Mouse (Mus musculus): ENCODE measurements around the gene Gm8922. TPM values are rescaled to one million over a fixed set of nuclear protein-coding genes. Genes with fewer than 3 reads are reported as not detected.
"Not testable (repeated sequence)": the region's sequence is repeated elsewhere in the genome, so short reads cannot be mapped to it uniquely, and the experiment has no call there.

Gm8922 gene
- polyA plus RNA-seq (2015; fragmentation: Nextera tagmentation; extraction: Ambion mirVana): not detected in 2 replicates

DNA sequence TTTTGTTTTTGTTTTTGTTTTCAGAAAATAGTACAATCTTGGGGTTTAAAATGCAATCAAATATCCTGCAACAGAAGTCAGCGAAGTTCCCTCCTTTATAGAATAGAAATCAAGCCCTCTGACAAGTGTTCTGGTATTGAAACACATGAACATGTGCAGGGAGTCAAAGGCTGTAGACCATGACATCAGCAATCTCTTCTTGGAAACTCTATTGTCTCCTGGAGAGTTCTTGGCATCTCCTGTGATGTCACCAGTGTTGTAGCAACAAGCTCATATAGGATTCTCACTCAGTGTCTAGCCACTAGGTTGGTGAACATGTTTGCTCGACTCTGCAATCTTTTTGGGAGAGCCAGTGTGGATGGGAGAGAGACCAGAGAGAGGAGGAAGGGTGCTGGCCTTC lies at the start of gene Gm8922:
Gene Gm8922, plus strand, starts transcription at position 301 of the 400 bp plus-strand sequence.
- H3K27ac ChIP-seq (ENCODE audit: low read length); H3K27me3 ChIP-seq (ENCODE audit: control insufficient read depth, insufficient read depth, low read length); H3K4me2 ChIP-seq (ENCODE audit: low read depth, low read length); H3K9ac ChIP-seq (ENCODE audit: low read length); H3K36me3 ChIP-seq (ENCODE audit: control insufficient read depth, insufficient read depth); H3K4me1 ChIP-seq (ENCODE audit: control insufficient read depth, insufficient read depth, low read length); H3K9me3 ChIP-seq (replicated peaks; ENCODE audit: control insufficient read depth, low read length); H3K4me3 ChIP-seq (ENCODE audit: low read length); ATAC-seq (replicated peaks; ENCODE audit: extremely low read depth, insufficient read depth, low FRiP score): not testable (repeated sequence)
- WGBS: no CpG with 5 or more reads among the region's 2 CpGs

Other genes with a start within 250 kb of the Gm8922 start
- gene Gm8906, start 179.3 kb upstream of the Gm8922 start, polyA plus RNA-seq (2015; fragmentation: Nextera tagmentation; extraction: Ambion mirVana): not detected in 2 replicates
- not detected in 2 replicates for gene Gm6460, start 87.0 kb upstream of the Gm8922 start, polyA plus RNA-seq (2015; fragmentation: Nextera tagmentation; extraction: Ambion mirVana)
- gene Gm8926, start 88.6 kb downstream of the Gm8922 start, polyA plus RNA-seq (2015; fragmentation: Nextera tagmentation; extraction: Ambion mirVana): not detected in 2 replicates
- not detected in 2 replicates for gene Gm6465, start 163.6 kb downstream of the Gm8922 start, polyA plus RNA-seq (2015; fragmentation: Nextera tagmentation; extraction: Ambion mirVana)
- gene 4933402N22Rik, start 236.1 kb downstream of the Gm8922 start, polyA plus RNA-seq (2015; fragmentation: Nextera tagmentation; extraction: Ambion mirVana): not detected in 2 replicates

Data from heart, embryonic 16.5 days (tissue).